9 mouse cellular contexts compared by ENCODE assay signal in the genomic region with DNA sequence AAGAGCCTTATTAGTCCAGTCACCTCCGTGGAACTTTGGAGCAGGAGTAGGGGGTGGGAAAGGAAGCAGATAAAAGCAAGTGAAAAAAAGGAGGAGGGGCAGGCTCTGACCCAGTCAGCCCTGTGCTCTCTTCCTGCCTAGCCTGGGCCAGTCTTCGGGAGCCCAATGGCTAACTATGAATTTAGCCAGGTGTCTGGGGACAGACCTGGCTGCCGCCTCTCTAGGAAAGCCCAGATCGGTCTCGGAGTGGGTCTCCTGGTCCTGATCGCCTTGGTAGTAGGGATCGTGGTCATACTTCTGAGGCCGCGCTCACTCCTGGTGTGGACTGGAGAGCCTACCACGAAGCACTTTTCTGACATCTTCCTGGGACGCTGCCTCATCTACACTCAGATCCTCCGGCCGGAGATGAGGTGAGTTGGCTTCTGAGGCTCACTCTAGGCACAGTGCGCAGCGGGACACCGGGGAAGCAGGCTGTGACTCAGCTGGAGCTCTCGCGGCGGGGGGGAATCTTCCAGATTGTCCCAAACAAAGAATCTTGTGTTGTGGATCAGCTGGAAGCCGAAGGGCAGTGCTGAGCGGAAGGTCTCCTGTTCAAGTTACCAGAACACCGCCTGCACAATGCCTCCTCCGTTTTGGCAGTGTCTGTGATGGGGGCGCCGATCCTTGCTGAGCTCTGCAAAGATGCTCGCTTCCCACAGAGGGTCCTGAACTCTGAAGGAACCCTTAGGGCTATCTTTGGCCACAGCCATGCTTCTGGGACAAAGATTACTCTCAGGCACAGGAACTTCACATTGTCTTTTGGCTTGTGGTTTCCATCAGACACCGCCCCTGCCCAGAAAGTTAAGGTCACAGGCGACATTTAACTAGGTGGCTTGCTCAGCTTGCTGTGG. TPM values are rescaled to one million over a fixed set of nuclear protein-coding genes. Genes with fewer than 3 reads are reported as not detected.
A peak's percentile ranks its signal among the peaks of the same experiment; 100 is the strongest.
DNase-seq lines count a peak whose midpoint lies in the region; ATAC-seq and TF ChIP-seq lines count a peak whose summit lies in the region.
"Had no signal": no experiment of that assay in that cellular context is flagged by ENCODE, and none has a peak within 500 bp of the region (broad histone marks: within the 10 kb centered on the region; RNA-seq: fewer than 3 reads in every experiment).

No protein-coding gene starts in this region.

- intact Hi-C loops in gastrocnemius, adult 2 months (cut with DNase I), result no loop called here

- H3K9ac ChIP-seq in hindbrain, embryonic 14.5 days, result peak overlapping the region; percentile 47
- H3K9ac ChIP-seq in limb, embryonic 12.5 days (replicated peaks), result peak overlapping the region; percentile 57
- peak overlapping the region; percentile 57 for H3K9ac ChIP-seq in midbrain, embryonic 11.5 days (ENCODE audit: low read length)

- no peaks in the 10 kb centered on the region for H3K9me3 ChIP-seq in hindbrain, embryonic 14.5 days (ENCODE audit: control insufficient read depth, low read length)
- H3K9me3 ChIP-seq in limb, embryonic 12.5 days, result no peaks in the 10 kb centered on the region
- H3K9me3 ChIP-seq in midbrain, embryonic 11.5 days (ENCODE audit: control insufficient read depth, low read length), result no peaks in the 10 kb centered on the region

- peak; percentile 44 for DNase-seq in gastrocnemius, adult 2 months
- no peak for DNase-seq in gastrocnemius, adult 8-10 months (ENCODE audit: low spot score in 2 of 2)
- peak; percentile 19 for DNase-seq in cerebellum, adult 8-10 months
- no peak for DNase-seq in hindbrain, embryonic 14.5 days (ENCODE audit: low spot score)
- DNase-seq in midbrain, embryonic 11.5 days (ENCODE audit: low spot score, missing footprints), result peak; percentile 93
- DNase-seq in spleen, postnatal 10 days (ENCODE audit: low spot score in 2 of 2), result peak; percentile 32 to 46

- WGBS in hindbrain, embryonic 14.5 days, result 4% methylated on average over 28 of the region's 28 CpGs
- 4% methylated on average over 28 of the region's 28 CpGs for WGBS in limb, embryonic 12.5 days
- WGBS in midbrain, embryonic 11.5 days, result 5% methylated on average over 28 of the region's 28 CpGs

- H3K4me2 ChIP-seq in hindbrain, embryonic 14.5 days (replicated peaks), result peak overlapping the region; percentile 63
- H3K4me2 ChIP-seq in limb, embryonic 12.5 days, result peak overlapping the region; percentile 74
- peak overlapping the region; percentile 59 for H3K4me2 ChIP-seq in midbrain, embryonic 11.5 days

- peaks cover 10% of the 10 kb centered on the region for H3K4me1 ChIP-seq in hindbrain, embryonic 14.5 days (replicated peaks; ENCODE audit: control insufficient read depth, insufficient read depth, low read length)
- no peaks in the 10 kb centered on the region; the same call in 1 of the 2 replicates for H3K4me1 ChIP-seq in limb, embryonic 12.5 days (replicated peaks)
- H3K4me1 ChIP-seq in midbrain, embryonic 11.5 days (ENCODE audit: control insufficient read depth, insufficient read depth, low read length), result peaks cover 9% of the 10 kb centered on the region; the same call in 1 of the 2 replicates

- H3K27ac ChIP-seq in gastrocnemius, adult 2 months, result peak overlapping the region; percentile 86
- no peak overlapping the region for H3K27ac ChIP-seq in hindbrain, embryonic 14.5 days
- peak overlapping the region; percentile 73 for H3K27ac ChIP-seq in limb, embryonic 12.5 days
- no peak overlapping the region for H3K27ac ChIP-seq in midbrain, embryonic 11.5 days (ENCODE audit: low read depth, low read length)

- H3K36me3 ChIP-seq in hindbrain, embryonic 14.5 days (replicated peaks; ENCODE audit: control insufficient read depth, insufficient read depth), result no peaks in the 10 kb centered on the region
- H3K36me3 ChIP-seq in limb, embryonic 12.5 days, result no peaks in the 10 kb centered on the region
- H3K36me3 ChIP-seq in midbrain, embryonic 11.5 days (ENCODE audit: control insufficient read depth, insufficient read depth, low read length), result no peaks in the 10 kb centered on the region

- no peaks in the 10 kb centered on the region for H3K27me3 ChIP-seq in hindbrain, embryonic 14.5 days (ENCODE audit: control insufficient read depth, insufficient read depth, low read length)
- H3K27me3 ChIP-seq in limb, embryonic 12.5 days, result no peaks in the 10 kb centered on the region
- no peaks in the 10 kb centered on the region for H3K27me3 ChIP-seq in midbrain, embryonic 11.5 days (ENCODE audit: control insufficient read depth, insufficient read depth, low read length)

- no peak for TF ChIP-seq CTCF in gastrocnemius, adult 2 months (IDR thresholded peaks at IDR 0.05)

- ATAC-seq in frontal cortex, adult (ENCODE audit: low TSS enrichment), result peak; percentile 47
- ATAC-seq in hindbrain, embryonic 14.5 days (ENCODE audit: low FRiP score), result peak; percentile 65; the same call in 1 of the 2 replicates
- peak; percentile 70 for ATAC-seq in limb, embryonic 12.5 days (ENCODE audit: insufficient number of reproducible peaks, insufficient read depth, low FRiP score, low TSS enrichment, low read depth)
- ATAC-seq in midbrain, embryonic 11.5 days (ENCODE audit: low FRiP score), result peak; percentile 63

- peak overlapping the region; percentile 73 for H3K4me3 ChIP-seq in gastrocnemius, adult 2 months
- H3K4me3 ChIP-seq in hindbrain, embryonic 14.5 days (replicated peaks; ENCODE audit: low read length), result peak overlapping the region; percentile 25
- peak overlapping the region; percentile 46 for H3K4me3 ChIP-seq in limb, embryonic 12.5 days (replicated peaks)
- peak overlapping the region; percentile 26 for H3K4me3 ChIP-seq in midbrain, embryonic 11.5 days (ENCODE audit: low read depth, low read length)

RNA-seq across cellular contexts. Expression of gene Cd38, which starts 0.6 kb away (rescaled TPM):
- 1 to 10 TPM; 2.7 to 3.5 TPM for total RNA-seq in gastrocnemius, adult 2 months (2021)
- 1 to 10 TPM; 1.1 to 2.5 (median 1.8) TPM for total RNA-seq in gastrocnemius, adult 8-10 months (2022)
- 3.3 and 5.2 TPM in 2 replicates for polyA plus RNA-seq in hindbrain, embryonic 14.5 days (2014; fragmentation: Nextera tagmentation; extraction: Ambion mirVana)
- 9.9 and 11.5 TPM in 2 replicates for polyA plus RNA-seq in limb, embryonic 12.5 days (2016; fragmentation: Nextera tagmentation; extraction: Ambion mirVana)
- polyA plus RNA-seq in midbrain, embryonic 11.5 days (2014; fragmentation: Nextera tagmentation; extraction: Ambion mirVana), result 5.5 and 5.6 TPM in 2 replicates

RNA-seq across cellular contexts. Expression of gene Gm7879, which starts 44.0 kb away (rescaled TPM):
- 1 to 10 TPM; 5.4 to 5.8 TPM for total RNA-seq in gastrocnemius, adult 2 months (2021)
- total RNA-seq in gastrocnemius, adult 8-10 months (2022), result 1 to 10 TPM; 5.2 to 6.5 (median 5.5) TPM
- 0.70 TPM in 1 of 2 replicates, not detected in the other for polyA plus RNA-seq in hindbrain, embryonic 14.5 days (2014; fragmentation: Nextera tagmentation; extraction: Ambion mirVana)
- 0.87 TPM in 1 of 2 replicates, not detected in the other for polyA plus RNA-seq in limb, embryonic 12.5 days (2016; fragmentation: Nextera tagmentation; extraction: Ambion mirVana)
- polyA plus RNA-seq in midbrain, embryonic 11.5 days (2014; fragmentation: Nextera tagmentation; extraction: Ambion mirVana), result not detected in 2 replicates

RNA-seq across cellular contexts. Expression of gene Fbxl5, which starts 47.5 kb away (rescaled TPM):
- 10 to 100 TPM; 33.0 to 35.4 TPM for total RNA-seq in gastrocnemius, adult 2 months (2021)
- total RNA-seq in gastrocnemius, adult 8-10 months (2022), result 10 to 100 TPM; 33.6 to 43.3 (median 38.1) TPM
- 89.6 and 103 TPM in 2 replicates for polyA plus RNA-seq in hindbrain, embryonic 14.5 days (2014; fragmentation: Nextera tagmentation; extraction: Ambion mirVana)
- polyA plus RNA-seq in limb, embryonic 12.5 days (2016; fragmentation: Nextera tagmentation; extraction: Ambion mirVana), result 56.9 and 58.4 TPM in 2 replicates
- polyA plus RNA-seq in midbrain, embryonic 11.5 days (2014; fragmentation: Nextera tagmentation; extraction: Ambion mirVana), result 73.1 and 79.5 TPM in 2 replicates

RNA-seq across cellular contexts. Expression of gene Bst1, which starts 50.3 kb away (rescaled TPM):
- total RNA-seq in gastrocnemius, adult 2 months (2021), result under 1 TPM in 1 of 2 experiments, not detected in 1; 0.17 TPM
- total RNA-seq in gastrocnemius, adult 8-10 months (2022), result not detected
- polyA plus RNA-seq in hindbrain, embryonic 14.5 days (2014; fragmentation: Nextera tagmentation; extraction: Ambion mirVana), result not detected in 2 replicates
- polyA plus RNA-seq in limb, embryonic 12.5 days (2016; fragmentation: Nextera tagmentation; extraction: Ambion mirVana), result not detected in 2 replicates
- 0.12 TPM in 1 of 2 replicates, not detected in the other for polyA plus RNA-seq in midbrain, embryonic 11.5 days (2014; fragmentation: Nextera tagmentation; extraction: Ambion mirVana)
- total RNA-seq: left cerebral cortex, adult 8-10 months had no signal

Comparison
In these comparisons a context has a peak if more than half of its experiments do, and no peak if none do; other contexts are left out.
1. DNase-seq: peak in gastrocnemius, adult 2 months (single experiment), cerebellum, adult 8-10 months (single experiment), midbrain, embryonic 11.5 days (single experiment) and spleen, postnatal 10 days (2 of 2); none in gastrocnemius, adult 8-10 months (0 of 2) and hindbrain, embryonic 14.5 days (single experiment).
2. H3K27ac ChIP-seq: peak in gastrocnemius, adult 2 months (single experiment) and limb, embryonic 12.5 days (single experiment); none in hindbrain, embryonic 14.5 days (single experiment) and midbrain, embryonic 11.5 days (single experiment).
3. Peak in every context shown above with its lines, with median percentiles within 50 percentile points of each other: H3K4me3 ChIP-seq, ATAC-seq, H3K4me2 ChIP-seq and H3K9ac ChIP-seq.